Mouse (Mus musculus) brown adipose tissue, adult 24 weeks (tissue): ENCODE results near the gene Cpvl. TPM values are rescaled to one million over a fixed set of nuclear protein-coding genes. Genes with fewer than 3 reads are reported as not detected.

ENCODE experiments used
- H3K27ac ChIP-seq: fragments of 200-500 bp; replicated peaks from 2 replicates; pipeline ENCODE4 v1.5.1; 2012; ENCODE audit warnings: low read depth, mild to moderate bottlenecking, low read length
- H3K4me1 ChIP-seq: fragments of 200-500 bp; 2 replicates; pipeline ENCODE4 v1.6.1; 2012; ENCODE audit warnings: low read length, mixed read lengths; ENCODE audit not compliant: control insufficient read depth, insufficient read depth, insufficient read length
- H3K4me3 ChIP-seq: fragments of 200-500 bp; 2 replicates; pipeline ENCODE4 v1.5.1; 2012; ENCODE audit warnings: low read depth, mild to moderate bottlenecking, low read length, moderate library complexity; ENCODE audit not compliant: insufficient read depth
- polyA plus RNA-seq: library from polyadenylated mRNA; stranded (reverse); fragments of >200 nt; gene quantifications from 2 replicates; pipeline ENCODE4 v1.2.4, GENCODE M21; 2012; ENCODE audit not compliant: missing spikeins, insufficient read depth, insufficient read length

Cpvl gene
- polyA plus RNA-seq, 1 experiment, result not detected

- H3K4me1 ChIP-seq, result peaks cover 29% of the 10 kb centered on the region; the same call in 1 of the 2 replicates
- H3K4me3 ChIP-seq, result no peak overlapping the region
- no peak overlapping the region for H3K27ac ChIP-seq
Measured at GRCm38 (mm10) chr6:53904186-53904585, 74.3 kb downstream of the Cpvl start.

GRCm38 (mm10) chr6:53901741-53902140 lies 76.7 kb downstream of the Cpvl start:
- Histone ChIP-seq H3K4me1 (peaks cover 19% of the 10 kb centered on the region; the same call in 1 of the 2 replicates), H3K4me3 (no peak overlapping the region), H3K27ac (no peak overlapping the region)

- no peaks in the 10 kb centered on the region for H3K4me1 ChIP-seq
- no peak overlapping the region for H3K27ac ChIP-seq
- no peak overlapping the region for H3K4me3 ChIP-seq
Measured at GRCm38 (mm10) chr6:53897872-53898464, 80.5 kb downstream of the Cpvl start.

GRCm38 (mm10) chr6:53897126-53897525 lies 81.3 kb downstream of the Cpvl start:
- H3K4me1 ChIP-seq, result no peaks in the 10 kb centered on the region
- no peak overlapping the region for H3K27ac ChIP-seq
- H3K4me3 ChIP-seq, result no peak overlapping the region

GRCm38 (mm10) chr6:53893731-53894130 lies 84.7 kb downstream of the Cpvl start:
- Histone ChIP-seq H3K4me1 (no peaks in the 10 kb centered on the region), H3K4me3 (no peak overlapping the region), H3K27ac (no peak overlapping the region)

- H3K27ac ChIP-seq, result no peak overlapping the region
- H3K4me3 ChIP-seq, result no peak overlapping the region
- H3K4me1 ChIP-seq, result no peaks in the 10 kb centered on the region
Measured at GRCm38 (mm10) chr6:53891109-53891508, 87.4 kb downstream of the Cpvl start.

GRCm38 (mm10) chr6:53884931-53885330 lies 93.5 kb downstream of the Cpvl start:
- Histone ChIP-seq H3K4me1 (peaks cover 21% of the 10 kb centered on the region), H3K4me3 (no peak overlapping the region), H3K27ac (peak overlapping the region; percentile 86)

- Histone ChIP-seq H3K27ac (peak overlapping the region; percentile 65), H3K4me1 (peaks cover 25% of the 10 kb centered on the region), H3K4me3 (no peak overlapping the region)
Measured at GRCm38 (mm10) chr6:53884496-53884895, 94.0 kb downstream of the Cpvl start.

GRCm38 (mm10) chr6:53883405-53883804 lies 95.1 kb downstream of the Cpvl start:
- H3K4me3 ChIP-seq, result no peak overlapping the region
- H3K4me1 ChIP-seq, result peaks cover 30% of the 10 kb centered on the region
- H3K27ac ChIP-seq, result peak overlapping the region; percentile 45

GRCm38 (mm10) chr6:53881623-53882022 lies 96.8 kb downstream of the Cpvl start:
- peak overlapping the region; percentile 69 for H3K27ac ChIP-seq
- peaks cover 30% of the 10 kb centered on the region for H3K4me1 ChIP-seq
- H3K4me3 ChIP-seq, result no peak overlapping the region

- H3K4me1 ChIP-seq, result peaks cover 30% of the 10 kb centered on the region
- H3K4me3 ChIP-seq, result peak overlapping the region; percentile 50
- H3K27ac ChIP-seq, result peak overlapping the region; percentile 100
Measured at GRCm38 (mm10) chr6:53881235-53881606, 97.2 kb downstream of the Cpvl start.

GRCm38 (mm10) chr6:53880530-53881234 lies 97.8 kb downstream of the Cpvl start:
- Histone ChIP-seq H3K27ac (peak overlapping the region; percentile 100), H3K4me1 (peaks cover 29% of the 10 kb centered on the region), H3K4me3 (peak overlapping the region; percentile 50)

- Histone ChIP-seq H3K4me1 (peaks cover 23% of the 10 kb centered on the region), H3K27ac (peak overlapping the region; percentile 71), H3K4me3 (no peak overlapping the region)
Measured at GRCm38 (mm10) chr6:53879567-53879966, 98.9 kb downstream of the Cpvl start.

GRCm38 (mm10) chr6:53874881-53875429 lies 103.5 kb downstream of the Cpvl start:
- Histone ChIP-seq H3K27ac (no peak overlapping the region), H3K4me3 (no peak overlapping the region), H3K4me1 (peaks cover 9% of the 10 kb centered on the region; the same call in 1 of the 2 replicates)

- Histone ChIP-seq H3K4me1 (no peaks in the 10 kb centered on the region), H3K4me3 (no peak overlapping the region), H3K27ac (no peak overlapping the region)
Measured at GRCm38 (mm10) chr6:53871903-53872302, 106.6 kb downstream of the Cpvl start.

- Histone ChIP-seq H3K4me3 (no peak overlapping the region), H3K4me1 (no peaks in the 10 kb centered on the region), H3K27ac (no peak overlapping the region)
Measured at GRCm38 (mm10) chr6:53863011-53863410, 115.5 kb downstream of the Cpvl start.
